Mouse (Mus musculus): ENCODE results near the gene Nhej1.

DNA sequence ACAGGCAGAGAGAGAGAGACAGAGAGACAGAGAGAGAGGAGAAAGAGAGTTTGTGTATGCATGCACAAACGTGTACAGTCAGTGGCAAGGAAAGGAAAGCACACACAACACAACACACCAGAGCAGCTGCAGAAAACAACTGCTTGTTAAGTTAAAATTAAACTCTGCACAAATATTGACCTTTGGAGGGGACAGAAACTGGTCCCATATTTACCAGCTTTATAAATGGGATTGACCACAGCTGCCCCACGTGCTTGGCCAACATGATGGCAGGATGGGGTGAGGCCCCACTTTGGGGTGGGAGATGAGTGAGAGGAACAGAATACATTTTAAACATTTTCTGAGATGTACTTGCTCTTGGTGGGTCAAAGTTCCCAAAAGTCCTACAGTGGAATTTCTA, 114.8 kb downstream of the Nhej1 start:
- no peak for TF ChIP-seq POLR2A (IDR thresholded peaks at IDR 0.05; ENCODE audit: insufficient read length, low read depth)
- no peak for TF ChIP-seq MAX (IDR thresholded peaks at IDR 0.05; ENCODE audit: low read depth)
- no peak for TF ChIP-seq MYOD1 (IDR thresholded peaks at IDR 0.05; ENCODE audit: control insufficient read depth in 1 of 3, insufficient read length in 2 of 3, low read depth in 2 of 3)
- TF ChIP-seq POLR2AphosphoS2 (IDR thresholded peaks at IDR 0.05; ENCODE audit: insufficient read length, low read depth) = no peak

Measured in myocyte (in vitro differentiated cells).